ENCODE assay signal across 22 mouse cellular contexts in genomic region chr11:86538786-86539185, GRCm38 (mm10). TPM values are rescaled to one million over a fixed set of nuclear protein-coding genes. Genes with fewer than 3 reads are reported as not detected.
DNase-seq lines count a peak whose midpoint lies in the region; ATAC-seq lines count a peak whose summit lies in the region.
"Had no signal": no experiment of that assay in that cellular context is flagged by ENCODE, and none has a peak within 500 bp of the region (broad histone marks: within the 10 kb centered on the region; RNA-seq: fewer than 3 reads in every experiment).

No protein-coding gene starts in this region.

- H3K9ac ChIP-seq in heart, embryonic 11.5 days (ENCODE audit: low read depth, low read length): no peak overlapping the region
- H3K9ac ChIP-seq in neural tube, embryonic 15.5 days (replicated peaks): no peak overlapping the region
- H3K9ac ChIP-seq in kidney, embryonic 15.5 days: no peak overlapping the region
- H3K9ac ChIP-seq: embryonic facial prominence, embryonic 15.5 days; forebrain, embryonic 12.5 days; hindbrain, embryonic 12.5 days had no signal

- H3K36me3 ChIP-seq in heart, embryonic 10.5 days: peaks cover 12% of the 10 kb centered on the region; the same call in 1 of the 2 replicates
- H3K36me3 ChIP-seq in heart, embryonic 11.5 days (ENCODE audit: control insufficient read depth, insufficient read depth, low read length): 0 out of 2 replicates have a peak, but pooled peaks cover under 1% of the 10 kb centered on the region
- H3K36me3 ChIP-seq in neural tube, embryonic 15.5 days: peaks cover 5% of the 10 kb centered on the region; the same call in 1 of the 2 replicates
- H3K36me3 ChIP-seq in kidney, embryonic 15.5 days: peaks cover 9% of the 10 kb centered on the region

- peak; percentile 25 for DNase-seq in heart, embryonic 10.5 days (ENCODE audit: low spot score)
- DNase-seq in thymus, adult 18-20 months: peak; percentile 20 to 52
- DNase-seq in thymus, postnatal 14 days: peak; percentile 62
- no peak for DNase-seq in testis, postnatal 14 days (ENCODE audit: low spot score)
- no peak for DNase-seq in left cerebral cortex, adult 9 months (ENCODE audit: low spot score in 2 of 2)
- DNase-seq: adrenal gland, adult 2 months; adrenal gland, postnatal 25 days; cerebellum, adult 2 months; cerebellum, postnatal 14 days; embryo, embryonic 11 days; gastrocnemius, postnatal 25 days; heart, postnatal 10 days; heart, postnatal 4 days had no signal

- H3K9me3 ChIP-seq in heart, embryonic 10.5 days: no peaks in the 10 kb centered on the region
- H3K9me3 ChIP-seq in heart, embryonic 11.5 days (replicated peaks; ENCODE audit: control insufficient read depth, low read length): no peaks in the 10 kb centered on the region
- no peaks in the 10 kb centered on the region for H3K9me3 ChIP-seq in neural tube, embryonic 15.5 days (replicated peaks)
- no peaks in the 10 kb centered on the region for H3K9me3 ChIP-seq in kidney, embryonic 15.5 days (replicated peaks)
- H3K9me3 ChIP-seq: embryonic facial prominence, embryonic 15.5 days; forebrain, embryonic 12.5 days; hindbrain, embryonic 12.5 days had no signal

- 89% methylated on average over 4 of the region's 4 CpGs for WGBS in heart, embryonic 10.5 days
- 95% methylated on average over 4 of the region's 4 CpGs for WGBS in heart, embryonic 11.5 days (ENCODE audit: insufficient replicate concordance)
- WGBS in neural tube, embryonic 15.5 days: 97% methylated on average over 4 of the region's 4 CpGs
- 92% methylated on average over 4 of the region's 4 CpGs for WGBS in kidney, embryonic 15.5 days

- no peak overlapping the region for H3K27ac ChIP-seq in heart, embryonic 10.5 days
- no peak overlapping the region for H3K27ac ChIP-seq in heart, embryonic 11.5 days (ENCODE audit: low read depth, low read length)
- no peak overlapping the region for H3K27ac ChIP-seq in neural tube, embryonic 15.5 days (replicated peaks)
- H3K27ac ChIP-seq in kidney, embryonic 15.5 days: no peak overlapping the region
- H3K27ac ChIP-seq: embryonic facial prominence, embryonic 15.5 days; forebrain, embryonic 12.5 days; hindbrain, embryonic 12.5 days had no signal

- H3K4me3 ChIP-seq in heart, embryonic 10.5 days: no peak overlapping the region
- H3K4me3 ChIP-seq in heart, embryonic 11.5 days (ENCODE audit: low read depth, low read length): no peak overlapping the region
- H3K4me3 ChIP-seq in neural tube, embryonic 15.5 days (replicated peaks): no peak overlapping the region
- no peak overlapping the region for H3K4me3 ChIP-seq in kidney, embryonic 15.5 days (replicated peaks)
- H3K4me3 ChIP-seq: embryonic facial prominence, embryonic 15.5 days; forebrain, embryonic 12.5 days; hindbrain, embryonic 12.5 days had no signal

- no peaks in the 10 kb centered on the region for H3K27me3 ChIP-seq in heart, embryonic 10.5 days (ENCODE audit: insufficient read depth, poor library complexity, severe bottlenecking)
- no peaks in the 10 kb centered on the region for H3K27me3 ChIP-seq in heart, embryonic 11.5 days (ENCODE audit: control insufficient read depth, insufficient read depth, low read length)
- H3K27me3 ChIP-seq in neural tube, embryonic 15.5 days (replicated peaks): no peaks in the 10 kb centered on the region
- no peaks in the 10 kb centered on the region for H3K27me3 ChIP-seq in kidney, embryonic 15.5 days
- H3K27me3 ChIP-seq: embryonic facial prominence, embryonic 15.5 days; forebrain, embryonic 12.5 days; hindbrain, embryonic 12.5 days; Patski had no signal

- no peak for ATAC-seq in heart, embryonic 11.5 days (replicated peaks; ENCODE audit: insufficient number of reproducible peaks, low FRiP score, low TSS enrichment)
- ATAC-seq in neural tube, embryonic 15.5 days (ENCODE audit: low FRiP score): no peak
- ATAC-seq in kidney, embryonic 15.5 days (replicated peaks; ENCODE audit: low FRiP score): no peak
- ATAC-seq: forebrain, embryonic 16.5 days; hindbrain, embryonic 16.5 days; Patski had no signal

- peaks cover 12% of the 10 kb centered on the region; the same call in 1 of the 2 replicates for H3K4me1 ChIP-seq in heart, embryonic 10.5 days
- peaks cover 7% of the 10 kb centered on the region for H3K4me1 ChIP-seq in heart, embryonic 11.5 days (ENCODE audit: control insufficient read depth, insufficient read depth, low read length)
- peaks cover 20% of the 10 kb centered on the region for H3K4me1 ChIP-seq in neural tube, embryonic 15.5 days
- peaks cover 11% of the 10 kb centered on the region; the same call in 1 of the 2 replicates for H3K4me1 ChIP-seq in kidney, embryonic 15.5 days

- H3K4me2 ChIP-seq in heart, embryonic 11.5 days: no peak overlapping the region
- no peak overlapping the region for H3K4me2 ChIP-seq in neural tube, embryonic 15.5 days
- no peak overlapping the region for H3K4me2 ChIP-seq in kidney, embryonic 15.5 days
- H3K4me2 ChIP-seq: embryonic facial prominence, embryonic 15.5 days; forebrain, embryonic 12.5 days; hindbrain, embryonic 12.5 days had no signal

RNA-seq across cellular contexts. Expression of gene Rps6kb1, which starts 5.8 kb away (rescaled TPM):
- polyA plus RNA-seq in heart, embryonic 10.5 days (2016; fragmentation: Nextera tagmentation; extraction: Ambion mirVana): 54.3 and 60.4 TPM in 2 replicates
- 43.4 and 50.0 TPM in 2 replicates for polyA plus RNA-seq in heart, embryonic 11.5 days (2014; fragmentation: Nextera tagmentation; extraction: Ambion mirVana)
- polyA plus RNA-seq in neural tube, embryonic 15.5 days (2015; fragmentation: Nextera tagmentation; extraction: Ambion mirVana): 55.9 and 58.2 TPM in 2 replicates
- polyA plus RNA-seq in kidney, embryonic 15.5 days (2015; fragmentation: Nextera tagmentation; extraction: Ambion mirVana): 60.9 and 70.7 TPM in 2 replicates

RNA-seq across cellular contexts. Expression of gene Tubd1, which starts 6.0 kb away (rescaled TPM):
- polyA plus RNA-seq in heart, embryonic 10.5 days (2016; fragmentation: Nextera tagmentation; extraction: Ambion mirVana): 11.8 and 12.8 TPM in 2 replicates
- 10.6 and 12.2 TPM in 2 replicates for polyA plus RNA-seq in heart, embryonic 11.5 days (2014; fragmentation: Nextera tagmentation; extraction: Ambion mirVana)
- polyA plus RNA-seq in neural tube, embryonic 15.5 days (2015; fragmentation: Nextera tagmentation; extraction: Ambion mirVana): 6.6 and 7.7 TPM in 2 replicates
- 10.3 and 10.5 TPM in 2 replicates for polyA plus RNA-seq in kidney, embryonic 15.5 days (2015; fragmentation: Nextera tagmentation; extraction: Ambion mirVana)

RNA-seq across cellular contexts. Expression of gene Rnft1, which starts 54.3 kb away (rescaled TPM):
- polyA plus RNA-seq in heart, embryonic 10.5 days (2016; fragmentation: Nextera tagmentation; extraction: Ambion mirVana): 37.6 and 43.2 TPM in 2 replicates
- 38.4 and 41.5 TPM in 2 replicates for polyA plus RNA-seq in heart, embryonic 11.5 days (2014; fragmentation: Nextera tagmentation; extraction: Ambion mirVana)
- 16.0 and 20.7 TPM in 2 replicates for polyA plus RNA-seq in neural tube, embryonic 15.5 days (2015; fragmentation: Nextera tagmentation; extraction: Ambion mirVana)
- 42.3 and 45.9 TPM in 2 replicates for polyA plus RNA-seq in kidney, embryonic 15.5 days (2015; fragmentation: Nextera tagmentation; extraction: Ambion mirVana)

Comparison
In these comparisons a context has a peak if more than half of its experiments do, and no peak if none do; other contexts are left out.
1. DNase-seq: peak in heart, embryonic 10.5 days (single experiment), thymus, adult 18-20 months (2 of 2) and thymus, postnatal 14 days (single experiment); none in testis, postnatal 14 days (single experiment) and left cerebral cortex, adult 9 months (0 of 2).